Comparison of ENCODE assay signal across 19 mouse cellular contexts in the genomic region with DNA sequence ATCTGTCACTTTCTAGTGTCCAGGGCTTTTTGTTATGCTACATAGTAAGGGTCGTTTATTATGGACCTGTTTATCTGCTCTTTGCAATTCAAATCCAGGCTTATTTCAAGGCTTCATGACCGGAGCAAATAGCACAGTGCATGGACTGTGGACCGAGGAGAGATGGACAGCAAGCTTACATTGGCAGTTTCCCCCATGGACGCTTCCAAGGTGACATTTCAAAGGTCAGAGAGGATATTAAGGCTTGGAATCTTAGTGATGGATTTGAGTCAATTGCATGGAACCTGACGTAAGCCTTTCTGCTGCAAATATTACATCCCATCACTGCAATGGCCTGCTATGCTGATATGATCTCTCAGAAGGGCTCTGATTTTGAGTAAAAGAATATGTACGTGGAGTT.
DNase-seq lines count a peak whose midpoint lies in the region; ATAC-seq and TF ChIP-seq lines count a peak whose summit lies in the region.
"Had no signal": no experiment of that assay in that cellular context is flagged by ENCODE, and none has a peak within 500 bp of the region (broad histone marks: within the 10 kb centered on the region; RNA-seq: fewer than 3 reads in every experiment).

No protein-coding gene starts in this region.

- no peaks in the 10 kb centered on the region for H3K79me2 ChIP-seq in liver, adult 2 months (ENCODE audit: control insufficient read depth, insufficient read depth, low read length)

- no peak for TF ChIP-seq CTCF in liver, adult 2 months (IDR thresholded peaks at IDR 0.05; ENCODE audit: low read depth, low read length)

- H3K27ac ChIP-seq in heart, embryonic 12.5 days (ENCODE audit: poor library complexity, severe bottlenecking): peak overlapping the region; percentile 7; the same call in 1 of the 2 replicates
- no peak overlapping the region; the same call in 1 of the 2 replicates for H3K27ac ChIP-seq in liver, adult 2 months (replicated peaks; ENCODE audit: insufficient read depth, low read depth, low read length)

- 78% methylated on average over 6 of the region's 6 CpGs for WGBS in heart, embryonic 12.5 days
- 55% methylated on average over 6 of the region's 6 CpGs for WGBS in liver, adult 2 months

- H3K27me3 ChIP-seq in heart, embryonic 12.5 days (replicated peaks): no peaks in the 10 kb centered on the region
- H3K27me3 ChIP-seq in liver, adult 2 months (ENCODE audit: control insufficient read depth, insufficient read depth, low read length): no peaks in the 10 kb centered on the region
- H3K27me3 ChIP-seq: CH12.LX had no signal

- H3K4me2 ChIP-seq in heart, embryonic 12.5 days: no peak overlapping the region

- H3K9ac ChIP-seq in heart, embryonic 12.5 days: no peak overlapping the region
- no peak overlapping the region for H3K9ac ChIP-seq in liver, adult 2 months (ENCODE audit: low read depth, low read length)

- no peaks in the 10 kb centered on the region for H3K9me3 ChIP-seq in heart, embryonic 12.5 days (replicated peaks)

- H3K36me3 ChIP-seq in heart, embryonic 12.5 days: 0 out of 2 replicates have a peak, but pooled peaks cover 4% of the 10 kb centered on the region
- H3K36me3 ChIP-seq in liver, adult 2 months (ENCODE audit: control insufficient read depth, insufficient read depth, low read length): no peaks in the 10 kb centered on the region
- H3K36me3 ChIP-seq: G1E had no signal

- H3K4me3 ChIP-seq in heart, embryonic 12.5 days: no peak overlapping the region
- H3K4me3 ChIP-seq in liver, adult 2 months (ENCODE audit: insufficient read depth, low read depth, low read length): no peak overlapping the region

- ATAC-seq in heart, embryonic 12.5 days (ENCODE audit: insufficient number of reproducible peaks, low FRiP score): no peak
- ATAC-seq: activated CD4-positive, CD25-positive, alpha-beta regulatory T cell, adult 4 months; CD4-positive, CD25-positive, alpha-beta regulatory T cell, adult 4 months; Patski had no signal

- no peaks in the 10 kb centered on the region; the same call in 1 of the 2 replicates for H3K4me1 ChIP-seq in heart, embryonic 12.5 days (replicated peaks)
- no peaks in the 10 kb centered on the region for H3K4me1 ChIP-seq in liver, adult 2 months (ENCODE audit: control insufficient read depth, insufficient read depth, low read length)

- DNase-seq in heart, adult 9 months (ENCODE audit: low spot score in 2 of 2): no peak
- DNase-seq in liver, adult 2 months (ENCODE audit: extremely low read depth, low read depth, low spot score): peak; percentile 97
- no peak for DNase-seq in liver
- DNase-seq: adrenal gland, adult 2 months; adrenal gland, adult 8-10 months; adrenal gland, postnatal 10 days; adrenal gland, postnatal 14 days; adrenal gland, postnatal 25 days; adrenal gland, postnatal 36 days; B cell, adult 2 months; cerebellum, adult 11 months; cerebellum, adult 11-12 months; cerebellum, adult 18-20 months had no signal

- TF ChIP-seq POLR2A in liver, adult 2 months (IDR thresholded peaks at IDR 0.05; ENCODE audit: extremely low read depth, insufficient read depth, low read length): no peak
